Mouse (Mus musculus): ENCODE data around the gene 4930503B20Rik. TPM values are rescaled to one million over a fixed set of nuclear protein-coding genes. Genes with fewer than 3 reads are reported as not detected.

Gene 4930503B20Rik
- polyA plus RNA-seq, 1 experiment from 2014 or later: not detected

Other genes starting within 250 kb of the 4930503B20Rik start
- 28.0 and 30.5 TPM in 2 replicates for gene Ssx2ip, start 246.7 kb downstream of the 4930503B20Rik start, polyA plus RNA-seq (2016; fragmentation: Nextera tagmentation; extraction: Ambion mirVana)
- gene Ctbs, start 201.5 kb downstream of the 4930503B20Rik start, polyA plus RNA-seq (2016; fragmentation: Nextera tagmentation; extraction: Ambion mirVana): 4.4 and 5.2 TPM in 2 replicates
- gene Spata1, start 151.6 kb downstream of the 4930503B20Rik start, polyA plus RNA-seq (2016; fragmentation: Nextera tagmentation; extraction: Ambion mirVana): 6.0 and 7.4 TPM in 2 replicates
- gene Gng5, start 151.5 kb downstream of the 4930503B20Rik start, polyA plus RNA-seq (2016; fragmentation: Nextera tagmentation; extraction: Ambion mirVana): 1,248 and 1,288 TPM in 2 replicates
- gene Rpf1, start 129.9 kb downstream of the 4930503B20Rik start, polyA plus RNA-seq (2016; fragmentation: Nextera tagmentation; extraction: Ambion mirVana): 65.8 and 66.6 TPM in 2 replicates
- not detected in 2 replicates for gene Uox, start 80.9 kb downstream of the 4930503B20Rik start, polyA plus RNA-seq (2016; fragmentation: Nextera tagmentation; extraction: Ambion mirVana)
- gene Dnase2b, start 35.7 kb downstream of the 4930503B20Rik start, polyA plus RNA-seq (2016; fragmentation: Nextera tagmentation; extraction: Ambion mirVana): not detected in 2 replicates
- gene Samd13, start 34.3 kb upstream of the 4930503B20Rik start, polyA plus RNA-seq (2016; fragmentation: Nextera tagmentation; extraction: Ambion mirVana): 0.55 and 0.92 TPM in 2 replicates
- 64.3 and 67.6 TPM in 2 replicates for gene Prkacb, start 161.7 kb upstream of the 4930503B20Rik start, polyA plus RNA-seq (2016; fragmentation: Nextera tagmentation; extraction: Ambion mirVana)
- gene Ttll7, start 201.1 kb upstream of the 4930503B20Rik start, polyA plus RNA-seq (2016; fragmentation: Nextera tagmentation; extraction: Ambion mirVana): 4.8 and 6.3 TPM in 2 replicates

Data from embryonic facial prominence, embryonic 10.5 days (tissue).